Mouse (Mus musculus) liver, adult 2 months (tissue): ENCODE measurements at regions not wholly inside any gene's neighbourhood (a gene's known extent, or its start where the extent isn't known, plus 50 kb on each side); places are given as distances from the start of the nearest gene placed in this dataset.
"Not testable (repeated sequence)": the region's sequence is repeated elsewhere in the genome, so short reads cannot be mapped to it uniquely, and the experiment has no call there.

ENCODE experiments used
- DNase-seq: peaks from one replicate; pipeline ENCODE4 v3.0.0-alpha.2; 2011; ENCODE audit warnings: low read depth, low spot score; ENCODE audit errors: extremely low read depth
- H3K27ac ChIP-seq: fragments of 200-500 bp; replicated peaks from 2 replicates; pipeline ENCODE4 v1.5.1; 2012; ENCODE audit warnings: low read depth, mild to moderate bottlenecking, control low read depth, inconsistent platforms, low read length; ENCODE audit not compliant: insufficient read depth
- H3K27me3 ChIP-seq: fragments of 200-500 bp; 2 replicates; pipeline ENCODE4 v1.6.1; 2012; ENCODE audit warnings: mild to moderate bottlenecking, moderate library complexity, low read length, inconsistent platforms; ENCODE audit not compliant: control insufficient read depth, insufficient read depth
- H3K36me3 ChIP-seq: fragments of 200-500 bp; 2 replicates; pipeline ENCODE4 v1.6.1; 2012; ENCODE audit warnings: low read length, inconsistent platforms; ENCODE audit not compliant: control insufficient read depth, insufficient read depth
- H3K4me1 ChIP-seq: fragments of 200-500 bp; 2 replicates; pipeline ENCODE4 v1.6.1; 2011; ENCODE audit warnings: low read length; ENCODE audit not compliant: control insufficient read depth, insufficient read depth
- H3K4me3 ChIP-seq: fragments of 200-500 bp; 2 replicates; pipeline ENCODE4 v1.5.1; 2011; ENCODE audit warnings: low read depth, mild to moderate bottlenecking, control low read depth, low read length, moderate library complexity; ENCODE audit not compliant: insufficient read depth
- H3K79me2 ChIP-seq: fragments of 200-500 bp; 2 replicates; pipeline ENCODE4 v1.6.1; 2012; ENCODE audit warnings: inconsistent platforms, mild to moderate bottlenecking, low read length, moderate library complexity; ENCODE audit not compliant: control insufficient read depth, insufficient read depth
- H3K9ac ChIP-seq: fragments of 200-500 bp; 2 replicates; pipeline ENCODE4 v1.6.1; 2012; ENCODE audit warnings: low read depth, mild to moderate bottlenecking, control low read depth, inconsistent platforms, low read length
- CTCF ChIP-seq: fragments of 200-500 bp; IDR thresholded peaks from 2 replicates; pipeline ENCODE4 v1.5.1; 2011; ENCODE audit warnings: low read depth, low read length, control low read depth
- POLR2A ChIP-seq: fragments of 200-500 bp; IDR thresholded peaks from 2 replicates; pipeline ENCODE4 v1.6.1; 2011; ENCODE audit warnings: low read length, control low read depth; ENCODE audit not compliant: insufficient read depth; ENCODE audit errors: extremely low read depth
- WGBS: fragments of 180-500 bp; shearing (Covaris S2); methylation state at CpG from one replicate; pipeline ENCODE4 v1.1.7; 2018; 5-methylcytosine and 5-hydroxymethylcytosine counted together

- DNase-seq = no peak
- H3K9ac ChIP-seq = no peak overlapping the region
These were observed 257.8 kb upstream of the Ift57 start for GRCm38 (mm10) chr16:49441225-49441624.

GRCm38 (mm10) chr16:49447356-49447755, 251.7 kb upstream of the Ift57 start:
- not testable (repeated sequence) for H3K36me3 ChIP-seq, H3K9ac ChIP-seq, H3K27me3 ChIP-seq, H3K27ac ChIP-seq, DNase-seq, H3K79me2 ChIP-seq, H3K4me1 ChIP-seq, H3K4me3 ChIP-seq
- WGBS = 86% methylated on average over 9 of the region's 9 CpGs

More at GRCm38 (mm10) chr16:49441225-49441624, 257.8 kb upstream of the Ift57 start:
- Histone ChIP-seq H3K79me2 (no peaks in the 10 kb centered on the region), H3K4me3 (no peak overlapping the region), H3K36me3 (no peaks in the 10 kb centered on the region), H3K4me1 (no peaks in the 10 kb centered on the region), H3K27me3 (no peaks in the 10 kb centered on the region), H3K27ac (no peak overlapping the region)
- no peak for TF ChIP-seq CTCF
- TF ChIP-seq POLR2A = no peak
- 85% methylated on average over 1 of the region's 1 CpGs for WGBS

GRCm38 (mm10) chr16:49493881-49494280, 205.2 kb upstream of the Ift57 start:
- Histone ChIP-seq H3K27ac (no peak overlapping the region), H3K9ac (no peak overlapping the region), H3K27me3 (no peaks in the 10 kb centered on the region), H3K4me1 (no peaks in the 10 kb centered on the region), H3K79me2 (no peaks in the 10 kb centered on the region), H3K4me3 (no peak overlapping the region), H3K36me3 (no peaks in the 10 kb centered on the region)
- TF ChIP-seq POLR2A (no peak), CTCF (no peak)
- no peak for DNase-seq
- 81% methylated on average over 8 of the region's 8 CpGs for WGBS

GRCm38 (mm10) chr16:49497521-49498010, 201.5 kb upstream of the Ift57 start:
- whole genome bisulfite sequencing = 87% methylated on average over 3 of the region's 3 CpGs
- no peak overlapping the region for H3K9ac ChIP-seq
- no peak overlapping the region for H3K27ac ChIP-seq
- H3K79me2 ChIP-seq = no peaks in the 10 kb centered on the region
- no peaks in the 10 kb centered on the region for H3K4me1 ChIP-seq
- no peaks in the 10 kb centered on the region for H3K36me3 ChIP-seq
- TF ChIP-seq CTCF (no peak), POLR2A (no peak)
- no peaks in the 10 kb centered on the region for H3K27me3 ChIP-seq
- H3K4me3 ChIP-seq = no peak overlapping the region
- DNase-seq = no peak

- 23% methylated on average over 4 of the region's 4 CpGs for WGBS
- Histone ChIP-seq H3K4me1 (no peaks in the 10 kb centered on the region; the same call in 1 of the 2 replicates), H3K4me3 (no peak overlapping the region), H3K36me3 (no peaks in the 10 kb centered on the region), H3K27ac (no peak overlapping the region), H3K79me2 (no peaks in the 10 kb centered on the region), H3K9ac (no peak overlapping the region), H3K27me3 (no peaks in the 10 kb centered on the region)
- peak; percentile 31 for DNase-seq
- no peak for TF ChIP-seq POLR2A
- TF ChIP-seq CTCF = peak; percentile 59
These were observed 198.2 kb upstream of the Ift57 start for GRCm38 (mm10) chr16:49500818-49501217.

- 63% methylated on average over 14 of the region's 14 CpGs for WGBS
- Histone ChIP-seq H3K9ac (no peak overlapping the region), H3K36me3 (no peaks in the 10 kb centered on the region), H3K4me3 (peak overlapping the region; percentile 38; the same call in 1 of the 2 replicates), H3K27ac (no peak overlapping the region), H3K79me2 (no peaks in the 10 kb centered on the region), H3K27me3 (no peaks in the 10 kb centered on the region), H3K4me1 (no peaks in the 10 kb centered on the region; the same call in 1 of the 2 replicates)
- no peak for DNase-seq
- TF ChIP-seq POLR2A = no peak
These were observed 195.1 kb upstream of the Ift57 start for GRCm38 (mm10) chr16:49503897-49504413.
